Mouse (Mus musculus) cerebellum, adult 2 months (tissue): ENCODE data around the gene 9130213A22Rik. TPM values are rescaled to one million over a fixed set of nuclear protein-coding genes. Genes with fewer than 3 reads are reported as not detected.
"Not testable (repeated sequence)": the region's sequence is repeated elsewhere in the genome, so short reads cannot be mapped to it uniquely, and the experiment has no call there.

Experiments
- DNase-seq, 2 experiments: peaks; one replicate each; pipeline ENCODE4 v3.0.0; 2021
- H3K27ac ChIP-seq: fragments of 200-500 bp; 2 replicates; pipeline ENCODE4 v1.5.1; 2012; ENCODE audit warnings: low read length, control low read depth, inconsistent platforms; ENCODE audit not compliant: insufficient read depth
- H3K27me3 ChIP-seq: fragments of 200-500 bp; 2 replicates; pipeline ENCODE4 v1.6.1; 2012; ENCODE audit warnings: inconsistent platforms, mild to moderate bottlenecking, low read length, moderate library complexity; ENCODE audit not compliant: control insufficient read depth, insufficient read depth
- H3K4me1 ChIP-seq: fragments of 200-500 bp; 2 replicates; pipeline ENCODE4 v1.6.1; 2011; ENCODE audit warnings: low read length; ENCODE audit not compliant: control insufficient read depth, insufficient read depth
- H3K4me3 ChIP-seq: fragments of 200-500 bp; replicated peaks from 2 replicates; pipeline ENCODE3; 2011; ENCODE audit warnings: mild to moderate bottlenecking, low read depth, low read length, control low read depth; ENCODE audit not compliant: insufficient read depth
- CTCF ChIP-seq: fragments of 200-500 bp; IDR thresholded peaks from 2 replicates; pipeline ENCODE4 v1.5.1; 2011; ENCODE audit warnings: low read depth, mild to moderate bottlenecking, control low read depth, low read length, moderate library complexity, borderline replicate concordance; ENCODE audit not compliant: insufficient read depth
- POLR2A ChIP-seq: fragments of 200-500 bp; IDR thresholded peaks from 2 replicates; pipeline ENCODE4 v1.6.1; 2011; ENCODE audit warnings: low read length, control low read depth, borderline replicate concordance; ENCODE audit not compliant: insufficient read depth
- WGBS: fragments of 180-500 bp; shearing (Covaris S2); methylation state at CpG from one replicate; pipeline ENCODE4 v1.1.7; 2018; 5-methylcytosine and 5-hydroxymethylcytosine counted together
- polyA plus RNA-seq: library from polyadenylated mRNA; depleted of rRNA; stranded (reverse); fragments of >200 nt; gene quantifications from 2 replicates; pipeline ENCODE4 v1.2.3, GENCODE M21; 2012

Gene 9130213A22Rik
- polyA plus RNA-seq, 1 experiment = 1.3 TPM

GRCm38 (mm10) chr11:69098039-69098761 is 24.2 kb downstream of the 9130213A22Rik start:
- peak overlapping the region; percentile 85 for H3K27ac ChIP-seq
- peak overlapping the region; percentile 90 for H3K4me3 ChIP-seq
- 15% methylated on average over 8 of the region's 8 CpGs for WGBS
- 0 out of 2 replicates have a peak, but pooled peaks have one; percentile 72 for TF ChIP-seq POLR2A
- TF ChIP-seq CTCF = no peak
- no peak for DNase-seq
- no peaks in the 10 kb centered on the region for H3K27me3 ChIP-seq
- peaks cover 37% of the 10 kb centered on the region for H3K4me1 ChIP-seq

GRCm38 (mm10) chr11:69096987-69097900 is 25.1 kb downstream of the 9130213A22Rik start:
- 2% methylated on average over 29 of the region's 29 CpGs for WGBS

GRCm38 (mm10) chr11:69096360-69096986 is 25.9 kb downstream of the 9130213A22Rik start:
- Histone ChIP-seq H3K4me3 (peak overlapping the region; percentile 83), H3K27ac (peak overlapping the region; percentile 85), H3K27me3 (no peaks in the 10 kb centered on the region), H3K4me1 (peaks cover 22% of the 10 kb centered on the region)
- TF ChIP-seq CTCF (no peak), POLR2A (no peak)
- DNase-seq = no peak
- WGBS = 11% methylated on average over 9 of the region's 9 CpGs

More at GRCm38 (mm10) chr11:69096987-69097900, 25.1 kb downstream of the 9130213A22Rik start:
- DNase-seq = peak; percentile 92
- no peaks in the 10 kb centered on the region for H3K27me3 ChIP-seq
- peak overlapping the region; percentile 54 for H3K4me3 ChIP-seq
- H3K4me1 ChIP-seq = peaks cover 29% of the 10 kb centered on the region
- peak overlapping the region; percentile 85 for H3K27ac ChIP-seq
- TF ChIP-seq CTCF = no peak
- TF ChIP-seq POLR2A = peak; percentile 40; the same call in 1 of the 2 replicates

GRCm38 (mm10) chr11:69095511-69096231 is 26.7 kb downstream of the 9130213A22Rik start:
- Histone ChIP-seq H3K27ac (peak overlapping the region; percentile 80), H3K4me3 (peak overlapping the region; percentile 83), H3K4me1 (peaks cover 14% of the 10 kb centered on the region), H3K27me3 (no peaks in the 10 kb centered on the region)
- peak in 1 of 2 experiments; percentile 33 for DNase-seq
- TF ChIP-seq POLR2A = no peak
- TF ChIP-seq CTCF = no peak
- WGBS = 1% methylated on average over 27 of the region's 27 CpGs

GRCm38 (mm10) chr11:69094697-69095429 is 27.5 kb downstream of the 9130213A22Rik start, which contains the start of gene Per1:
Per1 (plus strand) TSS chr11:69095217.
- WGBS = under 1% methylated on average over 37 of the region's 37 CpGs
- peak; percentile 99 to 100 for DNase-seq

GRCm38 (mm10) chr11:69093856-69094255 is 28.5 kb downstream of the 9130213A22Rik start:
- not testable (repeated sequence) for H3K4me3 ChIP-seq, H3K27ac ChIP-seq, H3K27me3 ChIP-seq
- DNase-seq = peak in 1 of 2 experiments; percentile 29
- H3K4me1 ChIP-seq = peaks cover 22% of the 10 kb centered on the region
- WGBS = 82% methylated on average over 7 of the region's 7 CpGs

More at GRCm38 (mm10) chr11:69094697-69095429, 27.5 kb downstream of the 9130213A22Rik start, which contains the start of gene Per1:
- peak; percentile 92; the same call in 1 of the 2 replicates for TF ChIP-seq POLR2A
- TF ChIP-seq CTCF = no peak
- Histone ChIP-seq H3K4me1 (peaks cover 17% of the 10 kb centered on the region), H3K27me3 (no peaks in the 10 kb centered on the region), H3K4me3 (peak within 1 kb of the TSS; percentile 83), H3K27ac (peak within 1 kb of the TSS; percentile 86)

GRCm38 (mm10) chr11:69092871-69093270 is 29.5 kb downstream of the 9130213A22Rik start:
- WGBS = 73% methylated on average over 4 of the region's 4 CpGs
- peaks cover 15% of the 10 kb centered on the region for H3K4me1 ChIP-seq
- no peak overlapping the region for H3K27ac ChIP-seq
- H3K4me3 ChIP-seq = no peak overlapping the region
- DNase-seq = no peak
- H3K27me3 ChIP-seq = no peaks in the 10 kb centered on the region
- TF ChIP-seq POLR2A = no peak; the same call in 1 of the 2 replicates
- no peak for TF ChIP-seq CTCF
